Mouse (Mus musculus) cerebellum, adult 8-10 months (tissue): ENCODE measurements around the gene Capza1.
"Not testable (repeated sequence)": the region's sequence is repeated elsewhere in the genome, so short reads cannot be mapped to it uniquely, and the experiment has no call there.

Experiments
- DNase-seq: peaks from one replicate; pipeline ENCODE4 v3.0.0; 2022

Capza1 gene

DNA sequence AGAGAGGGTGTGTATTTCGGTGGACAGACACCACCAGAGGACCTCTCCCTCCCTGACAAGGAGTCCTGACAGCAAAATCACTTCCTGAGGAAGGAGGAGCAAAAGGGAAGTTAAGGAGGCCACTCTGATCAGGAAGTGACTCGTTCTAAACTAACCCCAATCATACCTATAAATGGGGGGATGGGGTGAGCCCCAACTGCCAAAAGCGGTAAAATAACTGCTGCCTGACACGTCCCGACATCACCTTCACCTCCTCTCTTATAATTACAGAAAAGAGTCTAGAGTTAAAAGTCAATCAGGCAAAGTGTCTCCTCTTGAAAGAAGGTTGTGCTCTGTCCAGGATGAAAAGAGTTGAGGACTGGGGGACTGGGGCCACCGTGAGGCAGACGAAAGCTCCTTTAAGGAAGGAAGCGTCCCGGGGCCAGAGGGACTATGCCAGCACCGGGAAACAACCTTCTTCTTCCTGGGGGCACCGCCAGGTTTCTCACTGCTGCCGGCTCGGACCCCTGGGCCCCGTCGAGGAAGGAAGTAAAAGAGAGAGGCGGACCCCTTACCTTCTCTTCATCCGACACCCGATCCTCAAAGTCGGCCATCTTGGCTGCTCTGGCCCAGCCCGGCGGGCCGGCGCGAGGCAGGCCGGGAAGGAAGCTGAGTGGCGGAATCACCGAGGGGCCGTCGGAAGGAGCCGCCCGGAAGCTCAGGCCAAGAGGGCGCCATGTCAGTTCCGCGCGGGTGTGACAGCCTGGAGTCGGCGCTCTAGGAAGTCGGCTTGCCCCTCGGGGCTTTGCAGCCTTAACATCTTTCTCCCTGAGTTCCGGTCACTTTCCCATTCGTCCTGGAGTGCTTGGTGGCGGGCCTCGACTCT is at the start of gene Capza1, which contains the start of gene St7l:
Gene Capza1 (minus strand): TSS at position 720 of the 865 bp plus-strand sequence.
Gene St7l (plus strand): TSS at position 220 of the 865 bp plus-strand sequence.
- DNase-seq = peak; percentile 80

DNA sequence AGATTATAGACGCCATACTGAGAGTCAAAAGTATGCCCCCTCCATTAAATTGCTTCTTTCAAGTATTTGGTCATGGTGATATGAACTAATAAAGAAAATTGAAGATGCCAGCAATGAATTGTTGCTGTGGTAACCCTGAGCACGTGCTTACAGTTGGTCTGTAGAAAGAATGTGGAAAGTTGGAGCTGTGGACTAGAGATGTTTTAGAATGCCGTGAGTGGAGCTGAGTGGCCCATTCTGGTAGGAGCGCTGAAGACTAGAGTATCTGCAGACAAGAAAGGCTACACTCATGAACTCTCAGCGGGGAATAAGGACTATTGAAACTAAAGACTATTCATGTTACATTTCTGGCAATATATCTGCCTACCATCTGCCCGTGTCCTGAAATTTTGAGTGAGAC is 44.9 kb upstream of the Capza1 start:
- DNase-seq = no peak

DNA sequence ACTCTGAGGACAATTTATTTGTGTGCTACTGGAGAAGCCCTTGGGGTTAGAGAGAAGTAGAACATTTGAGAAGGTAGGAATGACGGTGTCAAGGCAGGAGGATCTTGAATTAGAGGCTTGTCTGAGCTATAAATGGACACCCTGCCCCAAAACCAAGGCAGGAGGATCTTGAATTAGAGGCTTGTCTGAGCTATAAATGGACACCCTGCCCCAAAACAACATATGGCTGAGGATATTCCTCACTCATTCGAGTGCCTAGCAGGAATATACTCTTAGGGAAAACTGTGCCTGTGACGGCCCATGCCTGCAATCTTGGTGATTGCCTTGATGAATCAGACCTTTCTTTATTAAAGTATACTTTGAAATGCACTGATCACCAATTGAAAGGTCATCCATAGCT is 41.7 kb upstream of the Capza1 start:
- DNase-seq = no peak

DNA sequence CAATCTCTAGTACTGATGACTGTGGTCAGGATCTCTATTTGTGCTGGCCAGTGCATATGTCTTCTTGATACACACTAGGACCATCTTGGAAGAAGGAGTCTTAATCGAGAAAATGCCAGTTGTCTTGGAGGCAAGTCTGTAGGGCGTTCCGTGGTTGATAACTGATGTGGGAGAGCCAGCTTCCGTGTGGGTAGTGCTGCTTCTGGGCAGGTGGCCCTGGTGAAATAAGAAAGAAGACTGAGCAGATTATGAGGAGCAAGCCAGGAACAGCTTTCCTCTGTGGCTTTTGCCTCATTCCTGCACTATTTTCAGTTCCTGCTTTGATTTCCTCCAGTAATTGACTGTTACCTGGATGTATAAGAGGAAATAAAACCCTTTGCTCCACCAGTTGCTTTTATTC is 41.1 kb upstream of the Capza1 start:
- DNase-seq = no peak

DNA sequence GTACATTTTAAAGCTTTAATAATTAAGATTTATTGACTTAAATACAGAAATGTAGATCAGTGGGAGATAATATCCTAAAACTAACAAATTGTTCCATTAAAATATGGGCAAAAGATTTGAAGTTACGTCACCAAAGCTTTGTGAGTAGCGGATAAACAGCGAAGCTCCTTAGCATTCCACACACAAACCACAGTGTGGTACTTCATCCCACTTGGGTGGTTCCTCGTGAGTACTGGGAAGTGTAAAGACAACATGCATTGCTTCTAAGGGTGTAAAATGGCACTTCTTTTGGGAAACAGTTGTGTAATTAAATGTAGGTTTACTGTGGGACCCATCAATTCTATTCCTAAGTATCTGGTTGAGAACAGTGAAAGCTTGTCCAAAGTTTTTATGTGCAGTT is 36.8 kb upstream of the Capza1 start:
- no peak for DNase-seq

DNA sequence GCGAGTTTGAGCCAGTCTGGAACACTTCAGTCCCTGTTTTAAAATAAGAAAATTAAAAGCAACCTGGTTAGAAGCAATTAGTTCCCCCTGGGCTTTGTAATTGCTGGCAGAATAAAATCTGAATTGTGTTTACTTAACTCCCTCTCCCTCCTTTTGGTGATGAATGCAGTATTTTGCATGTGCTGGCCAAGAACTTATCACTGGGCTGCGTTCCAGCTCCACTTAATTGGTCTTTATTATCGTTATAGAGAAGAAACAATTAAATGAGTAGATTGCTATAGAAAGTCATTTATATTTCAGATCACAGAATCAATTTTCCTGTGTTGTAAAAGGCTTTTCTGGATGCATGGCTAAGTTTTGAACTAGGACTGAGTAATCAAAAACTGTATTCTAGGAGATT is 31.8 kb upstream of the Capza1 start:
- no peak for DNase-seq

DNA sequence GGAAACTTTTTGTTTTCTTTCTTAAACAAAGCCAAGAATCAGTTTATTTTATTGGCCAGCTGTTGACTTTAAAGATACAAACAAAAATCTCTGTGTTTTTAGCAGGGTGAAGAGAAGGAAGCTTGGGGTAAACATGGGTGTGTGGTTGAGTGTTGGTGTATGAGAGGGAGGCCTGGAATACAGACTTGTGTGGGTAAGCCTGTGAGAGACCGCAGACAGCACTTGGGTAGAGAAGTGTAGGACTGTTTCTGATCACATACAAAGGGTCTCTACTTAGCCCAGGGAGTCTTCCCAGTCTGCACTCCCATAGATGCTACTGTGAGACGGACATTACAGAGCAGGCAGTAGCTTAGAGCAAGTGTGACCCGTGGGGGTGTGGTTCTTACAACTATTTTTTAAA is 24.3 kb upstream of the Capza1 start:
- DNase-seq = no peak

DNA sequence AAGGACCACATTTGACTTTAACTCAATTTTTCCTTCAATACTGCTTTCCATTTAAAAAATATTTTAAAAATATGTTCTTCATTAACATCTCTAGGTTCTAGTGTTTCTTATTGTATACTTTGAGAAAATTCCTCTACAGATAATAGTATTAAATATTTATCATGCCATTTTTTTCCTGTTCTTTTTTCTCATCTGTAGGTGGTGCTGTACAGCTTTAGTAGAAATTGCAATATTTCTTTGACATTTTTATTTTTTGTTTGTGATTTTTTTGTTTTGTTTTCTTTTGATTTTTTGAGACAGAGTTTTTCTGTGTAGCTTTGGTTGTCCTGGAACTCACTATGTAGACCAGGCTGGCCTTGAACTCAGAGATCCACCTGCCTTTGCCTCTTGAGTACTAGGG is 5.3 kb upstream of the Capza1 start:
- DNase-seq = no peak

DNA sequence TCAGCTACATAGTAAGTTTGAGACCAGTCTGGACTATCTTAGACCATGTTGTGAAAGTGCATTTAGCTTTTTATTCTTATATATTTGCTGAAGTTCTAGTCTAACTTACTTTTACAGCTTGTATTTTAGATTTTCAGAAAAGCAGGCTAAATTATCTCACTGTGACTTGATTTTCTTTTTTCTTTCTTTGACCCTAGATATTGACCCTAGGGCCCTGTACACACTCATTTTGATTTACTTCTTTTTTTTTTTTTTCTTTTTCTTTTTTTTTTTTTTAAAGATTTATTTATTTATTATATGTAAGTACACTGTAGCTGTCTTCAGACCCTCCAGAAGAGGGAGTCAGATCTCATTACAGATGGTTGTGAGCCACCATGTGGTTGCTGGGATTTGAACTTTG is 2.4 kb upstream of the Capza1 start:
- DNase-seq = not testable (repeated sequence)

DNA sequence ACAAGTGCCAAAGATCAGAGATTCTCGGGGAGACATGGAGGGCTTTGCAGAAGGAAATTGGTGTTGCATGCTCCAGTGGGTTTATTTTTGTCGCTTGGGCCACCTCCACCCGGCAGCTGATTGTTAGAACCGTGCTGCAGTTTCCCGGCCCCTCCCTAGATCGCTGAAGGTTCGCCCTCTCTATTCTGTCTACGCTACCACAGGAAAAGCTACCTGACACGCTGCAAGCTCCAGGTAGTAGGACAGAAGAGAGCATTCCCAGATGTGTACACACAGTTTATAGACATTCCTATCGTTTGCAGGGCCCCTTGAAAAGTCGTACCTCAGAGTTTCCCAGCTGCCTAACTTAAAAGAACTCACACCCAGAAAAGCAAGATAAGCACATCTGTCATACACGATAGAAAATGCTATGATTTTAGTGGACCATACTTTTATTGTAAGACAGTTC is 1.1 kb upstream of the Capza1 start:
- DNase-seq = no peak

DNA sequence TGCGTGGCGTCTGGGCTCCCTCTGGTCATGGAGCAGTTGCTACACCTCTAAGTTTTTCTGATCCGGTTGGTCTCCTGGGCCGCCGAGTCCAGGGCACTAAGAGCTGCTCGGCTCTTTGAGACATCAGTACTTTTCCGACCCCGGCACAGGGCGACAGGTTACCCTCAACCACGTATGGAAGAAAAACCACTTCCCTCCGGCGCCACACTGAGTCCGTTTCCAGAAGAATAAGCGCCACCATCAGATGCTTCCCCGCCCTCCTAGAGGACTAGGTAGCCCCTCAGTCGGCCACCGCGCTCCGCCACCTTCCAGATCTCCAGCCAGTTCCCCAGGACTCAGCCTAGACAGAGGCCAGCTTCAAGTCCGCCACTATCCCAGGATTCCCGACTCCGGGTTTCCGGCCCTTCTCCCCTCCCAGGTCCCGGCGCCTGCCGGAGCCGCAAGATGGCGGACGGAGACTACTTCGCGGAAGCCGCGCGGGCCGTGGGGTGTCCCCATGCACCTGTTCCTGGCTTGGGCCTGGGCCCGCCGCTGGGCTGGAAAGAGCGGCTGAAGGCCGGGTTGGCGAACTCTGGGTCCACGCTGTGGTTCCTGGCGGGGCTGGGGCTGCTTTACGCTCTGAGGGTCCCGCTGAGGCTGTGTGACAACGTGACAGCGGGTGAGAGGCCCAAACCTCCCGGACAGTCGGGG is 491 bp upstream of the Capza1 start:
- DNase-seq = peak; percentile 89

DNA sequence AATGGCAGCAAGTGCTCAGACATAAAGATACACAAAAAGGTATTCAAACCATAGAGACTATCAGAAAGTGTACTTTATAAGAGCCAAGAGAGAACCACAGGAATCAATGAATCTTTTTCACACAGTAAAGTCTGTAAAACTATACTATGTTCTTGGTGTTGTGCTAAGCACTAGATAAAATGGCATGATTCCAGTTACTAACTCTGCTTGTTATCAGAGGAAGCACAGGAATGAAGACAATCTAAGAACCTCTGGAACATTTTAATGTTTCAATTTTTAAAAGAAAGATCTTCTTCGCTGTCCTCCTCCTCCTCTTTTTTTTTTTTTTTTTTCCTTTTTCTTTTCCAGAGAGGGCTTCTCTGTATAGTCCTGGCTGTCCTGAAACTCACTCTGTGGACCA is 5.7 kb downstream of the Capza1 start:
- no peak for DNase-seq

DNA sequence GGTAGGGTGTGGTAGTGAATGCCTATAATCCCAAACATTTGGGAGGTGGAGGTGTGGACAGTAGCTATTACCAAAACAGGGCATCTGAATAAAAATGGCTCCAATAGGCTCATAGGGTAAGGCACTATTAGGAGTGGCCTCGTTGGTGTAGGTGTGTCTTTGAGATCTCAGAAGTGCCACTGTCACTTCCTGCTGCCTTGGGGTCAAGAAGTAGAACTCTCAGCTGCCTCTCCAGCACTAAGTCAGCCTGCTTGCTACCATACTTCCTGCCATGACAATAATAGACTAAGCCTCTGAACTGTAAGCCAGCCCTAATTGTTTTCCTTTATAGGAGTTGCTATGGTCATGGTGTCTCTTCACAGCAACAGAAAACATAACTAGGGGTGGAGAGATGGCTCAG is 8.2 kb downstream of the Capza1 start:
- no peak for DNase-seq

DNA sequence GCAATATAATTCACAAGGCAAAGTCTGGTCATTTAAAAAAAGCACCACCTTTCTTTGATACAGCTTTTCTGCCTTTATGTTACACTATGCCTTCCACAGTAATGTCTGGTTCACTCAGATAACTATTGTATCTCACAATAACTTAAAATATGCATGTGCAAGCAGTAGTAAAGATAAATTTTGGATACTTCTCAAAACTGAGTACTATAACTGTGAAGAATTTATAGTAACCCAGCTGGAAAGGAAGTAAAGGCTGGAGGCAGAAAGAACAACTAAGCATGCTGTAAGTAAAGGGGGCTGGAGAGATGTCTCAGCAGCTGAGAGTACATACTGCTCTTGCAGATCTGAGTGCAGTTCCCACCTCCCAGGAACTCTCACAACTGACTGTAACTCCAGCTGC is 9.4 kb downstream of the Capza1 start:
- DNase-seq = no peak

DNA sequence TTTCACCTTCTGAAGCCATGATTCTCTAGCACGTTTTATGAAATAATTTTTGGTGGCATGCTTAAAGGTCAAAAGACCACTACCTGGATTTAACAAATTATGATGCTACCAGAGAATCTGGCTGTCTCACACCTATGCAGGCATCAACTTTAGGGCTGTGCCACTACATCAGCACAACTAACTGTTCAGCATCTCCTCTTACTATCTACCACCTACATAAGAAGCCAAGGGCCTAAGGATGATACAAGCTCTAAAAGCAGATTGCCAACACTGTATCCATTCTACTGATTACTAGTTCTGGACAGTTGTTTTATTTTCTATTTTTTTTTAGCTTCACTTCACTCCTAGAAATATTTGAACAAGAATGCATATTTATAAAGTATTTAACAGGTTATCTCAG is 9.8 kb downstream of the Capza1 start:
- no peak for DNase-seq

DNA sequence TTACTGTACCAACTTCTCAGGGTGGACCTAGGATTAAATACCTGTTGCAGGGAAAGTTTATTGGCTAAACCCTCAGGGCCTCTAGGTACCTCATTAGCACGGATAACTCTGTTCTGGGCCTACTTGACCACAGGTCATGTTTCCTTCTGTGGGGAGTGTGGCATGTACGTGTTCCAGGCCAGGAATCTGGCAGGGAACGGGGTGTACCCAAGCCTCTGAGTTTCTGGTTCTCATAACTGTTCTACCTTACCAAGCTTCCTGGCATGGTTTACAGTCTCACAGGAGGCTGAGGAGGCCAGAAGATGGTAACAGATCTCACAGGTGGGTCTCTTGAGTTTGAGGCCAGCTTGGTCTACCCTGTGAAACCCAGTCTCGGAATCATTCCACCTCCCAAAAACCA is 17.7 kb downstream of the Capza1 start:
- DNase-seq = no peak

DNA sequence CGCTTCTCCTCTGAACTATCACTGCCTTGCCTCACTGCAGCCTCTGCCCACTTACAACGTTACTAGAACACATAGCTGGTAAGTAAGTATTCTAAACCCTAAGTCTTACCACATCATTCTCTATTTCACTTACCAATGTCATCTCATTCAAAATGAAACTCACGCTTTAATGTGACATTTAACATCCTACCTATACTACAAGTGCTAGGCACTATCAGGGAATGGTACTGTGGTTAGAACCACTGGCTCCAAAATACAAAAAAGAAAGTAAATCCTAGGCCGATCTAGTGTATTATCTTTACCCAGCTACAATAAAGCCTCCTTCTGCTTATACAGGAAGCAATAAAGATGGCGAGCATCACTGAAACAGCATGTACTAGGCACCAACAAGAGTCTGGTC is 23.3 kb downstream of the Capza1 start:
- no peak for DNase-seq

DNA sequence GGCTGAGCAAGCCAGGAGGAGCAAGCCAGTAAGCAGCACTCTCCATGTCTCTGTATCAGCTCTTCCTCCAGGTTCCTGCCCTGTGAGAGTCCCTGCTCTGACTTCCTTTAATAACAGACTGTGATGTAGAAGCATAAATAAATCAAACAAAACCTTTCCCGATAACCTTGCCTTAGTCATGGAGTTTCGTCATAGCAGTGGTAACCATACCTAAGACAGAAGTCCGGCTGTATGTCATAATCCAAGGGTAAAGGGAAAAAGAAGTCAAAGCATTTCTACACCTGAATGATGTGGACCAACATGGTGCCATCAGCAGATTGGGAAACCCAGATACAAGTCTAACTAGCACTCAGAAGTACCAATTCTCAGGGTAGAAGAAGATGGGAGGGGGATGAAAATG is 28.5 kb downstream of the Capza1 start:
- DNase-seq = no peak

DNA sequence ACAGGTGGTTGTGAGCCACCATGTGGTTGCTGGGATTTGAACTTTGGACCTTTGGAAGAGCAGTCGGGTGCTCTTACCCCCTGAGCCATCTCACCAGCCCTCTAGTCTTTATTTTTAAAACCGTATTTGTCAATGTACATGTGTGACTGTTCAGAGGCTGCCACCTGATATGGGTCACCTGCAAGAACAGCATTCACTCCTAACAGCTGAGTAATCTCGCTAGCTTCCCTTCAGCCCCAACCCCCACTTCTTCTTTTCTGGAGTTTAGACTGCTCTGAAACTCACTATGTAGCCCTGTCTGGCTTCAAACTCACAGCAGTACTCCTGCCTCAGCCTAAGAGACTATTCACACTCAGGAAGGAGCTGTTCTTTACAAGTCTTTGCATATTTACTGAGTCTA is 41.9 kb downstream of the Capza1 start:
- no peak for DNase-seq

DNA sequence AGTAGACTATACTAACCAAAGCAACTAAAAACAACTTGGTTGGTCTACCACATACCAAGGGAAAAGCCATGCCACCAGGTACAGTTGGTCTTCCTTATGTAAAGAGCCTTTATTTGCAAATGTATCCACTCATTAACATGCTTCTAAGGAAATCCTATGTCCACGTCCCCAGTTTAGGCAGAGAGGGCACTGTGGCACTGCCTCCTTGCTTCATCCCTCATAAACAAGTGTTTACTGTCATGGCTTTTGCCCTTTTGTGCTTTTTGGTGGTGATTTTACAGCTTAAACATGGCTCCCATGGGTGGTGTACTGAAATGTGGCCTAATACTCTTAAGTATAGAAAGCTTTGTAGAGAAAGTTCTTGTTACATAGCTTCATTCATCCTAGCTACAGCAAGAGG is 43.9 kb downstream of the Capza1 start:
- no peak for DNase-seq

DNA sequence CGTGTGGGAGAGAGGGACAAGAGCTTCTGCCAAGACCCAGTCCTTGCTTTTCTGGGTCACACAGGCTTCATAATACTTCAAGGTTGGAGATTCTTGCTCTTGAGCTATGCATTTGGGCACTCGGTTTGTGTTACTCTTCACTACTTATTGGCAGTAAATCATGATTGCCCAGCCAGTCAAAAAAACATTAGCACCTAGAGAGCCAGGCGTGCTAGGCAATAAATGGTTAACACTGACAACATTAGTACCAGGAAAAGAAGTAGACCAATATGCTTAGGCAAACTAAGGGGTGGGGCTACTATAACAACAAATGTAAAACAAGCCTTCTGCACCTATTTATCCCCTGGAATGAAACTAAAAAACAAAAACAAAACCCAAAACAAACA is 45.6 kb downstream of the Capza1 start:
- DNase-seq = no peak

DNA sequence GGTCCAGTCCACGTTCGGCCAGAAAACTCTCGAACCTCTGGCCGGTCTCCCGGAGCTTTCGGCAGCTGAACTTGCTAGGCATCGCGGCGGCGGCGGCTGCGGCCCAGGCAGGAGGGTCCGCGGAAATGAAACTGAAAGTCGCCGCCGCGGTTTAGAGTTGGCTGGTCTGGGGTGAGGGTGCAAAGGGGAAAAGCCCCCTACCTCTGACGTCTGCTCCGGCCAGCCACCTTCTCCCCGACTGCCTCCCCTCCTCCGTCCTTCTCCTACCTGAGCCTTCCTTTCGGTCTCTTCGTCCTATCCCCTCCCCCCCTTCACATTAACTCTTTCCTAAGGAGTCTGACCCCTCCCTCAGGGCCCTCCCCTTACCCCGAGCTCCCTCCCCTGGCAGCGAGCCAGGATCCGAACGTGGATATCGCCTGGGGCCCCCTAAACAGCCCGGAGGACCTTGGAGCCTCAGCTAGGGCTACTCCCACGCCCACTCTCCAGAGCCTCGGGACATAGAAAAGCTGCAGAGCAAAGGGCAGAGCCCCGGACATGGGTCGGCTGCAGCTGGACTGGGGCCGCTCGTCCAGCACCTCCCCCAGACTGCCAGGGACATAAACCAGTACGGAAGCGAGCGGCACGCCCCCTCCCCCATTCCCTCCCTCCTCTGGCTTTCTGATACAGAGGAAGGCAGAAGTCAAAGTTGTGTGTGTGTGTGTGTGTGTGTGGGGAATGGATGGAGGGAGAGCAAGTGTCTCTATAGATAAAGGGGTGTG is 46.1 kb downstream of the Capza1 start, which contains the start of gene Mov10:
Gene Mov10 (minus strand): TSS at position 573 of the 758 bp plus-strand sequence.
- peak; percentile 19 for DNase-seq

DNA sequence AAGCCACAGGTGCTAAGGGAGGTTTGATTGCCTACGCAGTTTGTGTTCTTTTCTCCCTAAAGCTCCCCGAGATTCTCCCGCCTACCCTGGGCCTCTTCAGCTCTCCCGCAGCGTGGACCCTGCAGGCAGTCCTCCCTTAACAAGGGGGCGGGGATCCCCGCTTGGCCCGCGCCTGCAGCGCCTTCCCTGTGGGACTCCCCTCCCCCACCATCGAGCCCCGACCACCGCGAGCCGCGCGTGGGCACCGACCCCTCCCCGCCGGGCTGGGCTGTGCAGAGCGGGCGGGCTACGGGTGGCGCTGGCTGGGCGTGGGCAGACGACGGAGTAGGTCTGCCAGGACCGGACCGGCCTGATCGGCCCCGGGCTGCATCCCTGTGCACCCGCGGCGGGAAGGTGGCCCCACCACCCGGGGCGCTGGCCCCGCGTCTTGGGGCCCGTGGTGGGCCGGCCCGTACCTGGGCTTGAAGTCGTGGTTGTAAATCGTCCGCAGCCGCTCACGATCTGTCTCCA is 46.8 kb downstream of the Capza1 start:
- DNase-seq = peak; percentile 10
